Mouse (Mus musculus): ENCODE results near the gene Nfxl1. TPM values are rescaled to one million over a fixed set of nuclear protein-coding genes. Genes with fewer than 3 reads are reported as not detected.

The Nfxl1 gene
- polyA plus RNA-seq (2017; shearing (Covaris generic)), result 12.4 TPM

GRCm38 (mm10) chr5:72559544-72560049 lies at the start of gene Nfxl1:
Nfxl1 (minus strand) TSS chr5:72559684.

GRCm38 (mm10) chr5:72587192-72587681 lies 27.8 kb upstream of the Nfxl1 start, which contains the start of gene Gm5868:
Gm5868 (minus strand) TSS chr5:72587551.

DNA sequence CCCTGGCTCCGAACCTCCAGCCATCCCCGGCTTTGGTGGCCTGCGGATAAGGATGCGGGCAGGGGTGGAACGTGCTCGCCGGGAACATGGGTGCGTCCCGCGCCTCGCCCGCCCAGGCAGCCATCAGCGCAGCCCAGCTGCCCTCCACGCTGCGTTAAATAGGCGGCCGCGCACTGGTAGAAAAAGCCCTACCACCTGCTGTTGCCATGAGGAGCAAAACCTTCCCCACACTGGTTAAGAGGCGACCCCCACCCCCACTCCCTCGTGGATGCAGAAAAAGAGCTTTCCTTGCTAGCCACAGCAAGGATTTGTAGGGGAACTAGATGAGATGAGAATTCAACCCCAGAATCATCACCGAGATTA lies 21.5 kb upstream of the Nfxl1 start, which contains the start of gene Zar1:
Gene Zar1 (minus strand): TSS at position 285 of the 363 bp plus-strand sequence.

GRCm38 (mm10) chr5:72503531-72504523 lies 55.7 kb downstream of the Nfxl1 start, which contains the start of gene Corin:
Corin (minus strand) TSS chr5:72504473.

Other genes starting within 250 kb of the Nfxl1 start
- 0.24 TPM for gene Corin, start 55.2 kb downstream of the Nfxl1 start, polyA plus RNA-seq (2017; shearing (Covaris generic))
- gene Zar1, start 21.6 kb upstream of the Nfxl1 start, polyA plus RNA-seq (2017; shearing (Covaris generic)), result not detected
- gene Gm5868, start 27.9 kb upstream of the Nfxl1 start, polyA plus RNA-seq (2017; shearing (Covaris generic)), result not detected
- 3.5 TPM for gene Cnga1, start 84.6 kb upstream of the Nfxl1 start, polyA plus RNA-seq (2017; shearing (Covaris generic))
- 10.5 TPM for gene Nipal1, start 88.1 kb upstream of the Nfxl1 start, polyA plus RNA-seq (2017; shearing (Covaris generic))
- 166 TPM for gene Txk, start 193.1 kb upstream of the Nfxl1 start, polyA plus RNA-seq (2017; shearing (Covaris generic))